Mouse (Mus musculus) brain, embryonic 14.5 days (tissue): ENCODE measurements around the gene Kcns1.

Experiments used
- CTCF ChIP-seq: fragments of 200-500 bp; IDR thresholded peaks from 2 replicates; pipeline ENCODE4 v1.5.1; 2012; ENCODE audit warnings: inconsistent platforms, mild to moderate bottlenecking, moderate library complexity, borderline replicate concordance; ENCODE audit not compliant: insufficient read depth, insufficient read length; ENCODE audit errors: extremely low read depth
- POLR2A ChIP-seq: fragments of 200-500 bp; IDR thresholded peaks from 2 replicates; pipeline ENCODE4 v1.6.1; 2012; ENCODE audit warnings: mild to moderate bottlenecking, inconsistent platforms, borderline replicate concordance; ENCODE audit not compliant: poor library complexity, insufficient read depth, insufficient read length, severe bottlenecking; ENCODE audit errors: extremely low read depth

DNA sequence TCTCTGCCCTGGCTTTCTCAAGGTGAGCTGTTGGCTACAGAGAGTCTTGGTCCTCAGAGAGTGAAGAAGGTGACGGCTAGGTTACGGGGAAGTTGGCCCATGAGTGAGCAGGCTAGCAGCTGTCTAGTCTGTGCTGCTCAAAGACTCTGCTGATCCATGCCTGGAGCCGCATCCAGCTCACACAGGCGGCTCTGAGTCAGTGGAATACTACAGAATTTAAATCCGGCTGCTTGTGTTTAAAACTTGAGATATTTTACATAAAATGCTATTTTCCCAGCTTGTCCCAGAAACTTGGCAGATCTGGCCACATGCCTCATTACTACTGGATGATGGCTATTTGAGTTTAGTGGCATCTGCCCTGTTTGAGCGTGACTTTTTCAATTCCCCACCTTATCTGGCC lies 51.4 kb downstream of the Kcns1 start:
- TF ChIP-seq CTCF (no peak), POLR2A (no peak)
